Mouse (Mus musculus): Measurements from ENCODE around the gene Tcf7l2. TPM values are rescaled to one million over a fixed set of nuclear protein-coding genes. Genes with fewer than 3 reads are reported as not detected.

The Tcf7l2 gene
- total and polyA plus RNA-seq, 2 experiments from 2014 or later, result 3.9 to 71.6 TPM

DNA sequence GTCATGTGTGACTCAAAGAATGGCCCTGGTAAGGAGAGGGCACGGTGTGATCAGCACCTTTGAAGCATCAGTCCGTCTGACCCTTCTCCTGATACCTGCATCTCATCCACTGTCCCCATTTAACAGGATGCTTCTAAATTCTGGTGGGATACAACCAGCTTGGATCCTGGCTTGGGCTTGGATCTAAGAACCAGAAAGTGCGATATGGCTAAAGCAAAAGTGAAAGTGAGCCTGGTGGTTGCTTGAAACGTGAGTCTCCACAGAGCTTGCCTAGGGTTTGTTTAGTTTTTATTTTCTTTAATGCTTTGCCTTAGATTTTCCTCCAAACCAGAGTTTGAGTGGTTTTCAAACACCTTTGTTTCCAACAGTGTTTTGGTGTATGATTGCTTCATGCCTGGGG is 51.4 kb downstream of the Tcf7l2 start:
- H3K36me3 ChIP-seq (ENCODE audit: insufficient read depth, low read length), result no peaks in the 10 kb centered on the region
- no peak overlapping the region for H3K4me3 ChIP-seq (ENCODE audit: low read length)
- 85% methylated on average over 4 of the region's 4 CpGs for WGBS
- no peak for TF ChIP-seq CTCF (IDR thresholded peaks at IDR 0.05; ENCODE audit: low read depth)
- H3K27me3 ChIP-seq (ENCODE audit: insufficient read depth, low read length), result no peaks in the 10 kb centered on the region
- ATAC-seq (no peak), DNase-seq (ENCODE audit: low spot score) (no peak)
- no peak overlapping the region for H3K4me2 ChIP-seq (ENCODE audit: low read depth, low read length)
- peaks cover 13% of the 10 kb centered on the region for H3K4me1 ChIP-seq (ENCODE audit: insufficient read depth, low read length)
- no peak overlapping the region for H3K27ac ChIP-seq
- no peaks in the 10 kb centered on the region for H3K9me3 ChIP-seq (ENCODE audit: low read length)
- no peak overlapping the region for H3K9ac ChIP-seq (replicated peaks; ENCODE audit: low read length)

DNA sequence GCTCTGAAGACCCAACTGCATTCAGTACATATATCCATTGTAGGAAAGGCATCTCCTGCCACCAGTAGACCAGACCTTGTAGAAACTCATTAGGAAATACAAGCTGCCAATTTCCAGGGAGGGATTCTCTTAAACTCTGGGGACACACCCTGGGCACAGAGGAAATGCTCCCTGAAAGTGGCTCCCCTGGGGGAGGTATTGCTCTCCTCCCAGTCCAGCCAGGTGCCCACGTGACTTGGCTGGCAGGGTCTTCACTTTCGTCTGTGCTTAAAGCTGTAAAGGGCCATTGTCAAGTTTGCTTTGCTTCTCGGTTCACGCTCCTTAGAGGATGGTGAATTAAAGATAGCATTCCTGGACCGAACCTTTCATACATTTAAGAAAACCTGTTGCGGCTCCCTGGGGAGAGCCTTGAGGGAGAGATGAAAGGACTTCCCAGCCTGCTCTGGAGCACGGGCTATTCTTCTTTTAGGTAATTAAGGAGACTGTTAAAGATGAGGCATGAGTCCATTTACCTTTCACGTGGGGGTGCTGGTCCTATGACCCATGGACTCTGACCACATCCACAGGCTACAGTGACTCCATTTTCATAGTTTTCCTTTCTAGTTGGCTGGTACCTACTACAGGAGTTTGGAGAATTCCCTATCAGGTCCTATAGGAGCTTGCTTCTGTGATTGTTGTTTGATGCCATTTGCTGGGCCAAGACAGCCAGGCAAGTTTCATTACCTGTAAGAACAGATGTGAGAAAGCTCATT is 52.8 kb downstream of the Tcf7l2 start:
- H3K27ac ChIP-seq, result no peak overlapping the region

DNA sequence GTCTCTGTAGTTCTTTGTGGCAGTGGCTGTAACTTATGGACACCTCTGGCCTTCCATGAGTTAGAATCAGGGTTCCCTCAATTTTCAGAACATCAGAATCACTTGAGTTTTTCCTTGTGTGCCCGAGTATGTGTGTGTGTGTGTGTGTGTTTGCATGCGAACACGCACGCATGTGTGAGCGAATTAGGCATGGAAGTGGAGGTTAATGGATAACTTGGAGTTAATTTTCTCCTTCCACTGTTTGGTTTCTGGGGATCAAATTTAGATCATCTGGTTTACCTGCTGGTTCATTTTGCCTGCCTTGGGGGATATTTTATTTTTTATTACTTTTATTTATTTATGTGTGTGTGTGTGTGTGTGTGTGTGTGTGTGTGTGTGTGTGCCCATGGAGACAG is 53.3 kb downstream of the Tcf7l2 start:
- Histone ChIP-seq H3K27me3 (ENCODE audit: insufficient read depth, low read length) (no peaks in the 10 kb centered on the region), H3K27ac (no peak overlapping the region), H3K9ac (replicated peaks; ENCODE audit: low read length) (no peak overlapping the region), H3K4me3 (ENCODE audit: low read length) (no peak overlapping the region), H3K36me3 (ENCODE audit: insufficient read depth, low read length) (no peaks in the 10 kb centered on the region), H3K4me1 (ENCODE audit: insufficient read depth, low read length) (no peaks in the 10 kb centered on the region), H3K9me3 (ENCODE audit: low read length) (no peaks in the 10 kb centered on the region), H3K4me2 (ENCODE audit: low read depth, low read length) (no peak overlapping the region)
- no peak for TF ChIP-seq CTCF (IDR thresholded peaks at IDR 0.05; ENCODE audit: low read depth)
- no peak for DNase-seq (ENCODE audit: low spot score)
- no peak for ATAC-seq
- WGBS, result 98% methylated on average over 5 of the region's 5 CpGs

More for the DNA sequence above, 52.8 kb downstream of the Tcf7l2 start:
- H3K27me3 ChIP-seq (ENCODE audit: insufficient read depth, low read length), result no peaks in the 10 kb centered on the region
- H3K4me3 ChIP-seq (ENCODE audit: low read length), result no peak overlapping the region
- no peak for TF ChIP-seq CTCF (IDR thresholded peaks at IDR 0.05; ENCODE audit: low read depth)
- H3K4me2 ChIP-seq (ENCODE audit: low read depth, low read length), result no peak overlapping the region
- no peaks in the 10 kb centered on the region for H3K36me3 ChIP-seq (ENCODE audit: insufficient read depth, low read length)
- H3K9ac ChIP-seq (replicated peaks; ENCODE audit: low read length), result no peak overlapping the region
- H3K9me3 ChIP-seq (ENCODE audit: low read length), result no peaks in the 10 kb centered on the region
- WGBS, result 53% methylated on average over 8 of the region's 8 CpGs
- ATAC-seq (no peak), DNase-seq (ENCODE audit: low spot score) (no peak)
- H3K4me1 ChIP-seq (ENCODE audit: insufficient read depth, low read length), result peaks cover 2% of the 10 kb centered on the region; the same call in 1 of the 2 replicates

DNA sequence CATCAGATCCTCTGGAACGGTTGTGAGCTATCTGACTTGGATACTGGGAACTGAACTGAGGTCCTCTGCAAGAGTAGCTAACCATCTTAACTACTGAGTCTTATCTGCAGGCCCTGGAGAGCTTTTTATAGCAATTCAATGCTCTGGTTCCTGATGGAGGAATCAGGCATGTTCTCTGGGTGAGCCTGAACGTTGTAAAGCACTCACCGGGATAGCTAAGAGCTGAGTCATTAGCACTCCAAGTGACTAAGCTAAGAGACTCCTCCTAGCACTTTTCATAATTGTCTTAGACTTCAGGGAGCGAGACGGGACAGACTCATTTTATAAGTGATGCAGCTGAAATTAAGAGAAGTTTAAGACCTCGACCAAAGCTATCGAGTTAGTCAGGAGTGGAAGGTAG is 53.7 kb downstream of the Tcf7l2 start:
- no peak overlapping the region for H3K4me2 ChIP-seq (ENCODE audit: low read depth, low read length)
- ATAC-seq, result no peak
- no peaks in the 10 kb centered on the region for H3K36me3 ChIP-seq (ENCODE audit: insufficient read depth, low read length)
- no peaks in the 10 kb centered on the region for H3K4me1 ChIP-seq (ENCODE audit: insufficient read depth, low read length)
- 86% methylated on average over 7 of the region's 7 CpGs for WGBS
- TF ChIP-seq CTCF (IDR thresholded peaks at IDR 0.05; ENCODE audit: low read depth), result no peak
- H3K27me3 ChIP-seq (ENCODE audit: insufficient read depth, low read length), result no peaks in the 10 kb centered on the region
- H3K27ac ChIP-seq, result no peak overlapping the region
- no peaks in the 10 kb centered on the region for H3K9me3 ChIP-seq (ENCODE audit: low read length)
- H3K4me3 ChIP-seq (ENCODE audit: low read length), result no peak overlapping the region
- no peak for DNase-seq (ENCODE audit: low spot score)
- H3K9ac ChIP-seq (replicated peaks; ENCODE audit: low read length), result no peak overlapping the region

DNA sequence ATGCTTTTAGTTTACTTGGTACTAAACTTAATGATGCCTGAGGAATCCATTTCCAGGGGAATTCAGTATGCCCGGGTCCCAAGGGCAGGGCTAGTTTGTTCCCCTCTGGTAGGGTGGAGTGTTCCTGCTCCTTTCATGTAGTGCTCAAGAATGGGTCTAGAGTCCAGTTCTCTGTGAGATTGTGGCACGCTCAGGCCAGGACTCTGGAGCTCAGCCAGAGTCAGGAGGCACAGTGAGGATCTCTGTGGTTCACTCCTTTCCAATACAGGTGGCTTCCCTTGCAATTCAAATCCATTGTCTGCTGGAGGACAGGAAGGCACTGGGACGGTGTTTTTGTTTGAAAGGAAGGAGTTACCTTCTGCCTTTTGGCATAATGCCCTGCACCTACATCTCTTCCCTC is 56.2 kb downstream of the Tcf7l2 start:
- Histone ChIP-seq H3K9me3 (ENCODE audit: low read length) (no peaks in the 10 kb centered on the region), H3K4me2 (ENCODE audit: low read depth, low read length) (no peak overlapping the region), H3K9ac (replicated peaks; ENCODE audit: low read length) (no peak overlapping the region), H3K4me1 (ENCODE audit: insufficient read depth, low read length) (no peaks in the 10 kb centered on the region), H3K4me3 (ENCODE audit: low read length) (no peak overlapping the region), H3K36me3 (ENCODE audit: insufficient read depth, low read length) (no peaks in the 10 kb centered on the region), H3K27ac (no peak overlapping the region), H3K27me3 (ENCODE audit: insufficient read depth, low read length) (no peaks in the 10 kb centered on the region)
- DNase-seq (ENCODE audit: low spot score) (no peak), ATAC-seq (no peak)
- no peak for TF ChIP-seq CTCF (IDR thresholded peaks at IDR 0.05; ENCODE audit: low read depth)
- WGBS, result 66% methylated on average over 3 of the region's 3 CpGs

DNA sequence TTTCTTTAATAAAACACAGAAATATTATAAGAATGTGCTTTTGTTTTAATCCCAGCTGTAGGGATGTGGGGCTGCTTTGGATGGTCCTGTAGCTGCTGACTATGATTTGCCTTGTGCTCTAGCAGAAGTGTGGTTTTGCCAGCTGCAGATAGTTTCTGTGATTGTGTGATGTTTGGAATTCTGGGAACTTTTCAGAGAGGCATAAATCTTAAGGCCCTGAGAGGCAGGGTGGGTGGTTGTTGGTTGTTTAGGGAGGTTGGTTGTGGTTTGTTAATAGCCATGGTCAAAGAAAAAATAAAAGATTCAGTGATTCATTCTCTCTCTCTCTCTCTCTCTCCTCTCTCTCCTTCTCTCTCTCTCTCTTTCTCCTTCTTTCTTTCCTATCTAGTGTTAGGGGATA is 57.8 kb downstream of the Tcf7l2 start:
- no peak overlapping the region for H3K27ac ChIP-seq
- no peaks in the 10 kb centered on the region for H3K4me1 ChIP-seq (ENCODE audit: insufficient read depth, low read length)
- no peak overlapping the region for H3K4me3 ChIP-seq (ENCODE audit: low read length)
- H3K36me3 ChIP-seq (ENCODE audit: insufficient read depth, low read length), result no peaks in the 10 kb centered on the region
- H3K9ac ChIP-seq (replicated peaks; ENCODE audit: low read length), result no peak overlapping the region
- no peaks in the 10 kb centered on the region for H3K27me3 ChIP-seq (ENCODE audit: insufficient read depth, low read length)
- ATAC-seq (no peak), DNase-seq (ENCODE audit: low spot score) (no peak)
- no peak for TF ChIP-seq CTCF (IDR thresholded peaks at IDR 0.05; ENCODE audit: low read depth)
- no peak overlapping the region for H3K4me2 ChIP-seq (ENCODE audit: low read depth, low read length)
- H3K9me3 ChIP-seq (ENCODE audit: low read length), result no peaks in the 10 kb centered on the region

DNA sequence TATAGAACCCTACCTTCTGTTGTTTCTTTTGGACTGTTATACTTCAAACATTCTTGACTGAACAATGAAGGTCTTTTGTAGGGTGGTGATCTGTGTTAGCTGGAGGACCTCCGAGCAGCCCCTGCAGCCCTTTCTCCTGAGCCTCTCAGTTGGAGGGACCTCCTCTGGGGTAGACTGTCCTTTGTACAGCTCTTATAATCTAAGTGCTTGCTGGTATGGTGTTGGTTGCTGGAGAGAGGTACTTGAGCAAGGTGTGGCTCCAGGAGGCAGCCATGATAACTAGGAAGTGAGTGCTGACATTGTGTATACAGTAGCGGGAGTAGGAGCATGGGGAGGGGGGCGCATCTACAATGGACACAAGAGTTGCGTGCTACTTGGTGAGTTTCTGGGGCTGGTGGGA is 58.4 kb downstream of the Tcf7l2 start:
- Histone ChIP-seq H3K27me3 (ENCODE audit: insufficient read depth, low read length) (no peaks in the 10 kb centered on the region), H3K4me2 (ENCODE audit: low read depth, low read length) (no peak overlapping the region), H3K36me3 (ENCODE audit: insufficient read depth, low read length) (no peaks in the 10 kb centered on the region), H3K4me1 (ENCODE audit: insufficient read depth, low read length) (no peaks in the 10 kb centered on the region), H3K27ac (no peak overlapping the region), H3K9me3 (ENCODE audit: low read length) (no peaks in the 10 kb centered on the region), H3K9ac (replicated peaks; ENCODE audit: low read length) (no peak overlapping the region), H3K4me3 (ENCODE audit: low read length) (no peak overlapping the region)
- ATAC-seq (no peak), DNase-seq (ENCODE audit: low spot score) (no peak)
- TF ChIP-seq CTCF (IDR thresholded peaks at IDR 0.05; ENCODE audit: low read depth), result no peak
- WGBS, result 95% methylated on average over 4 of the region's 4 CpGs

All from hindbrain, postnatal 0 days (tissue).